Mouse (Mus musculus) layer of hippocampus, postnatal 36 days (tissue): ENCODE results near the gene Cyp2c68. TPM values are rescaled to one million over a fixed set of nuclear protein-coding genes. Genes with fewer than 3 reads are reported as not detected.
"Not testable (repeated sequence)": the region's sequence is repeated elsewhere in the genome, so short reads cannot be mapped to it uniquely, and the experiment has no call there.

ENCODE experiments used
- DNase-seq, 2 experiments: peaks; one replicate each; pipeline ENCODE4 v3.0.0; 2022
- total RNA-seq, 2 experiments: library from RNA; stranded (reverse); gene quantifications; 2 replicates each; pipeline ENCODE4 v1.2.3; 2021

Gene Cyp2c68
- not detected for total RNA-seq

- no peak for DNase-seq
Observed at GRCm38 (mm10) chr19:39740920-39741319, at the start of gene Cyp2c68. Gene Cyp2c68 (minus strand): TSS chr19:39741054.

- not testable (repeated sequence) for DNase-seq
Observed at GRCm38 (mm10) chr19:39785458-39785857, 44.6 kb upstream of the Cyp2c68 start.

GRCm38 (mm10) chr19:39745357-39745756 is 4.5 kb upstream of the Cyp2c68 start:
- no peak for DNase-seq

- DNase-seq, result not testable (repeated sequence)
Observed at GRCm38 (mm10) chr19:39744361-39744760, 3.5 kb upstream of the Cyp2c68 start.

- DNase-seq, result not testable (repeated sequence)
Observed at GRCm38 (mm10) chr19:39711116-39711515, 29.7 kb downstream of the Cyp2c68 start.

- DNase-seq, result not testable (repeated sequence)
Observed at GRCm38 (mm10) chr19:39665650-39666049, 75.2 kb downstream of the Cyp2c68 start.

GRCm38 (mm10) chr19:39652381-39652780 is 88.5 kb downstream of the Cyp2c68 start:
- no peak for DNase-seq

- no peak for DNase-seq
Observed at GRCm38 (mm10) chr19:39648938-39649337, 91.9 kb downstream of the Cyp2c68 start, which contains the start of gene Cyp2c67. Gene Cyp2c67 (minus strand): TSS chr19:39649051.

- DNase-seq, result no peak
Observed at GRCm38 (mm10) chr19:39647519-39647918, 93.3 kb downstream of the Cyp2c68 start.

- not testable (repeated sequence) for DNase-seq
Observed at GRCm38 (mm10) chr19:39644551-39644950, 96.3 kb downstream of the Cyp2c68 start.

Other genes starting within 250 kb of the Cyp2c68 start
- not detected for gene Cyp2c39, start 230.2 kb downstream of the Cyp2c68 start, total RNA-seq
- not detected for gene Cyp2c67, start 92.0 kb downstream of the Cyp2c68 start, total RNA-seq
- gene Cyp2c40, start 71.8 kb upstream of the Cyp2c68 start, total RNA-seq, result not detected
- gene Cyp2c69, start 145.7 kb upstream of the Cyp2c68 start, total RNA-seq, result not detected